Mouse (Mus musculus): Measurements from ENCODE around the gene Ndufs5. TPM values are rescaled to one million over a fixed set of nuclear protein-coding genes. Genes with fewer than 3 reads are reported as not detected.
A peak's percentile ranks its signal among the peaks of the same experiment; 100 is the strongest.

The Ndufs5 gene
- total RNA-seq, 1 experiment, result 92.9 TPM

DNA sequence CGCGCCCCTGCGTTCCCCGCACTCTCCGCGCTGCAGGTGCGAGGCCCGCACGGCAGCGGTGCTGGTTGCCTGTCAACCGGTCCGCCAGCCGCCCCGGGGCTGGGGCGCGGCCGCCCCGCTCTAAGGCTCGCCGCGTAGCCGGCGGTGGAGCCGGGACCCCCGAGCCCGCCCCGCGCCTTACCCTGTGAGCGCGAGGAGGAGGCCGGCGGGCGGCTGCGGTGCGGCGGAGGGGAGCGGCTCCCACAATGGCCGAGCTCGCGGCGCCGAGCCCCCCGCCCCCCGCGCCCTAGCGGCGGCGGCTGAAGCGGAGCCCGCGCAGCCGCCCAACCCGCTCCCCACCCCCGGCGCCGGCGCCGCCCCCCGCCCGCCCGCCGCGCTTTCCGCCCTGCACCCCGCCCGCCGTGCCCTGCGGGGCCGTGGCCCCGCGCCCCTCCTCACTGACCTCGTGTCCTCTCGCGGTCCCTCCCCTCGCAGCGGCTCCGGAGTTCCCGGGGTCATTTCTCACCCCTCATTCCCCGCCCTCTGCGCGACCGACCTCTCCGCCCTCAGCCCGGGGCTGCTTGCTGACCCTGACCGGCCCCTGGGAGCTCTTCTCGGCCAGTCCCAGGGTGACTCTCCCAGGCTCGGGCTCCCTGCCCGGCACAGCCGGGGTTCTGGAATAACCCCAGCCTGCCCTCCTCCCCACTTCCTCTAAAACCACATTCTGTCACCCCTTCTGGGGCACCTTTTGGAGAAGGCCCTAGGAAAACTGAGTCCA, 30.8 kb downstream of the Ndufs5 start:
- DNase-seq (ENCODE audit: low read depth, low spot score), result no peak
- TF ChIP-seq ZNF384 (IDR thresholded peaks at IDR 0.05; ENCODE audit: low read depth, low read length) (no peak), HCFC1 (IDR thresholded peaks at IDR 0.05; ENCODE audit: borderline replicate concordance, insufficient read depth, low read length) (no peak), CHD2 (IDR thresholded peaks at IDR 0.05; ENCODE audit: low read depth, low read length) (no peak), ZC3H11A (IDR thresholded peaks at IDR 0.05; ENCODE audit: borderline replicate concordance, low read depth, low read length) (no peak)
- in situ Hi-C loops (cut with MboI; ENCODE audit: low sequenced_read_pairs in 2 of 2, unreplicated experiment in 2 of 2), result no loop called here

DNA sequence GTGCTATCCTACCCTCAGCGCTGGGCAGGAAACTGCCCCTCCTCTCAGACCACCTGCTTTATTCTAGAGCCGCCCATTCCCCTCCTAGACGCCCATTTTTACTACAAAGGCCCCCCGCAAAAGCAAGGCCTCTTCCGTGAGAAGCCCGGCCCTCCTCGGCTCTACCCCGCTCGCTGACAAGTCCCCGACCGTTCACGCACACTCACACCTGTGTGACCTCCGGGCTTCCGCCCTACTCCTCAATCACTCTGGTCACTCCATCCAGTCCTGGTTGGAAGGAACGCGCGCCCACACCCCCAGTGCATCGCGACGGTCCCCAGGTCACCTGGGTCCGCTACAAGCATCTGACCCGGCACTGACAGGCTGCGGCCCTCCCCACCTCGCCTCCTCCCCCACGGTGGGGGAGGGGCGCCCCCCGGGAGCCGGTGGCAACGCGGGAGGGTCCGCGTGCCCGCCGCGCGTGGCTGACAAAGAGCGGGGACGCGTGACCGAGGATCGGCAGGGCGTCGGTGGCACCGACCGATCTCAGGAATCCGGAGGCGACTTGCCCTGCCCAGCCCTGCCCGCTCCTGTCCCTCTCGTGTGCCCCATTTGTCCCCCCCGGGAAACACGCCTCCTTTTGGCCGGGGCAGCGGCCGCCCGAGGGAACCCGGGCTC, 31.5 kb downstream of the Ndufs5 start:
- no peaks in the 10 kb centered on the region for H3K9me3 ChIP-seq (ENCODE audit: control insufficient read depth, insufficient read depth, low read depth, low read length)
- no peak for DNase-seq (ENCODE audit: low read depth, low spot score)
- no peak for TF ChIP-seq MAFK (IDR thresholded peaks at IDR 0.05; ENCODE audit: insufficient read depth, low read depth, low read length)
- no peak for TF ChIP-seq ZC3H11A (IDR thresholded peaks at IDR 0.05; ENCODE audit: borderline replicate concordance, low read depth, low read length)
- no peak for TF ChIP-seq HCFC1 (IDR thresholded peaks at IDR 0.05; ENCODE audit: borderline replicate concordance, insufficient read depth, low read length)
- TF ChIP-seq ZNF384 (IDR thresholded peaks at IDR 0.05; ENCODE audit: low read depth, low read length), result no peak
- TF ChIP-seq CHD2 (IDR thresholded peaks at IDR 0.05; ENCODE audit: low read depth, low read length), result no peak
- in situ Hi-C loops (cut with MboI; ENCODE audit: low sequenced_read_pairs in 2 of 2, unreplicated experiment in 2 of 2), result no loop called here
- H3K4me3 ChIP-seq (ENCODE audit: insufficient read depth in 1 of 2, low read depth in 1 of 2, low read length in 2 of 2, poor library complexity in 1 of 2, severe bottlenecking in 1 of 2), result peak overlapping the region; percentile 80 to 84
- no peak overlapping the region for H3K27ac ChIP-seq (ENCODE audit: insufficient read depth, low read depth, low read length, poor library complexity, severe bottlenecking)
- peak overlapping the region; percentile 63 for H3K9ac ChIP-seq (ENCODE audit: insufficient read depth, low read depth, low read length, poor library complexity, severe bottlenecking)
- H3K4me1 ChIP-seq (ENCODE audit: control insufficient read depth in 2 of 2, insufficient read depth in 2 of 2, low read length in 2 of 2, poor library complexity in 1 of 2), result peaks cover 2 to 7% of the 10 kb centered on the region in 2 experiments
- no peaks in the 10 kb centered on the region for H3K36me3 ChIP-seq (ENCODE audit: control insufficient read depth, insufficient read depth, low read length, poor library complexity, severe bottlenecking)

More for the DNA sequence above, 30.8 kb downstream of the Ndufs5 start:
- H3K36me3 ChIP-seq (ENCODE audit: control insufficient read depth, insufficient read depth, low read length, poor library complexity, severe bottlenecking), result no peaks in the 10 kb centered on the region
- H3K27ac ChIP-seq (ENCODE audit: insufficient read depth, low read depth, low read length, poor library complexity, severe bottlenecking), result no peak overlapping the region
- H3K9ac ChIP-seq (ENCODE audit: insufficient read depth, low read depth, low read length, poor library complexity, severe bottlenecking), result peak overlapping the region; percentile 64
- peak overlapping the region; percentile 80 to 84 for H3K4me3 ChIP-seq (ENCODE audit: insufficient read depth in 1 of 2, low read depth in 1 of 2, low read length in 2 of 2, poor library complexity in 1 of 2, severe bottlenecking in 1 of 2)
- no peaks in the 10 kb centered on the region for H3K9me3 ChIP-seq (ENCODE audit: control insufficient read depth, insufficient read depth, low read depth, low read length)
- peaks cover 6 to 9% of the 10 kb centered on the region in 2 experiments for H3K4me1 ChIP-seq (ENCODE audit: control insufficient read depth in 2 of 2, insufficient read depth in 2 of 2, low read length in 2 of 2, poor library complexity in 1 of 2)

DNA sequence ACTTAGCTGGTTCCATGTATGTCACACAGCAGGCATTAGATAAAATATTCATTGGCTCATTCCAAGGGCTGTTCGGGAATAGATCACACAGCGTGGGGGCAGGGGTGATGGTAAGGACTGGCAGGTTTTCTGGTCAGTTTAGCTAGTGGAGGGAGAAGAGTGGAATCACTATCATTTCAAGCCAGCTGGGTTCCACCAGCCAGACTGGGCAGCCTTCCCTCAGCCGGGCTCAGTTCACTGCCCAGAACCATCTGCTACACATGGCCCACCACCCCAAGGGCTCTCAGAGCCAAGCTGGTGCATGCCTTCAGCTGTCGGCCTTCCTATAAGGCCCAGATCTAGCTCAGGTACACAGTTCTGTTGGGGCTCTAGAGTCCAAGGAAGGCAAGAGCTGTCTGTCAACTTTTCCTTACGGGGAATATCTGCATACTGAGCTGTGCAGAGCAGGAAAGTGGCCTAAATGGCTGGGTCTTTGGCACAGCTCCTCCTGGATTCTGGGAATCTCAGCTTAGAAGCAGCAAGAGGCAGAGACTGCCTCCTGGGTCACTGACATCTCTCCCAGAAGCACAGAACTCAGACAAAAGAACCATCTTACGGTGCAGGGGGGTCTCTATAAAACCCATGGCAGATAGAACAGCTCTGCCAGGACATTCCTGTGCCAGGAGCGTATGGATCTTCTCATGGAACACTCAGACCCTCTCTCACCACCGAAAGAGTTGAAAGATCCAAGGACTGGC, 32.3 kb downstream of the Ndufs5 start:
- H3K4me3 ChIP-seq (ENCODE audit: insufficient read depth in 1 of 2, low read depth in 1 of 2, low read length in 2 of 2, poor library complexity in 1 of 2, severe bottlenecking in 1 of 2), result peak overlapping the region in 1 of 2 experiments; percentile 84; a peak in 1 of 4 replicates
- TF ChIP-seq CHD2 (IDR thresholded peaks at IDR 0.05; ENCODE audit: low read depth, low read length), result no peak
- no peak for TF ChIP-seq ZNF384 (IDR thresholded peaks at IDR 0.05; ENCODE audit: low read depth, low read length)
- no peak for TF ChIP-seq ZC3H11A (IDR thresholded peaks at IDR 0.05; ENCODE audit: borderline replicate concordance, low read depth, low read length)
- no peak for TF ChIP-seq HCFC1 (IDR thresholded peaks at IDR 0.05; ENCODE audit: borderline replicate concordance, insufficient read depth, low read length)
- TF ChIP-seq MAFK (IDR thresholded peaks at IDR 0.05; ENCODE audit: insufficient read depth, low read depth, low read length), result no peak
- H3K9ac ChIP-seq (ENCODE audit: insufficient read depth, low read depth, low read length, poor library complexity, severe bottlenecking), result no peak overlapping the region
- H3K36me3 ChIP-seq (ENCODE audit: control insufficient read depth, insufficient read depth, low read length, poor library complexity, severe bottlenecking), result no peaks in the 10 kb centered on the region
- no peak overlapping the region for H3K27ac ChIP-seq (ENCODE audit: insufficient read depth, low read depth, low read length, poor library complexity, severe bottlenecking)
- DNase-seq (ENCODE audit: low read depth, low spot score), result no peak
- H3K4me1 ChIP-seq (ENCODE audit: control insufficient read depth in 2 of 2, insufficient read depth in 2 of 2, low read length in 2 of 2, poor library complexity in 1 of 2), result peaks cover 5 to 11% of the 10 kb centered on the region in 2 experiments
- in situ Hi-C loops (cut with MboI; ENCODE audit: low sequenced_read_pairs in 2 of 2, unreplicated experiment in 2 of 2), result no loop called here
- no peaks in the 10 kb centered on the region for H3K9me3 ChIP-seq (ENCODE audit: control insufficient read depth, insufficient read depth, low read depth, low read length)

DNA sequence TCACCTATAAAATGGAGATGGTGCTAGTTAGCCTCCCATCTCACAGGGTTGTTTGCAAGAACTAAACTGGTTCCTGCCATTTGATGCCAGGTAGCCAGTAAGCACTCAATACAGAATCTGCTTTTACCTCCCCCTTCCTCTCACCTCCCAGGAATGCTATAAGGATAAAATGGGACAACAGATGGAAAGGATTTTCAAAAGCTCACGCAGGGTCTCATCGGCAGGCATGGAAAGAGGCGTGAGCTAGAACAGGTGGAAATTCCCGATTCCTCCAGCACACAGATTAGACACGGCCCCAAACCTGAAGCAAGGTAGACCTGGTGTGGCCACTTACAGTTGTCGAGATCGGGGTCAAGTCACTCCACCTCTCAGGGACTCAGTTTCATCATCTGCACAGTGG, 33.0 kb downstream of the Ndufs5 start:
- Histone ChIP-seq H3K4me1 (ENCODE audit: control insufficient read depth in 2 of 2, insufficient read depth in 2 of 2, low read length in 2 of 2, poor library complexity in 1 of 2) (peaks cover 5% of the 10 kb centered on the region in 2 experiments), H3K27ac (ENCODE audit: insufficient read depth, low read depth, low read length, poor library complexity, severe bottlenecking) (no peak overlapping the region), H3K9ac (ENCODE audit: insufficient read depth, low read depth, low read length, poor library complexity, severe bottlenecking) (no peak overlapping the region), H3K9me3 (ENCODE audit: control insufficient read depth, insufficient read depth, low read depth, low read length) (no peaks in the 10 kb centered on the region), H3K36me3 (ENCODE audit: control insufficient read depth, insufficient read depth, low read length, poor library complexity, severe bottlenecking) (no peaks in the 10 kb centered on the region), H3K4me3 (ENCODE audit: insufficient read depth in 1 of 2, low read depth in 1 of 2, low read length in 2 of 2, poor library complexity in 1 of 2, severe bottlenecking in 1 of 2) (no peak overlapping the region)
- no peak for TF ChIP-seq ZC3H11A (IDR thresholded peaks at IDR 0.05; ENCODE audit: borderline replicate concordance, low read depth, low read length)
- no peak for TF ChIP-seq HCFC1 (IDR thresholded peaks at IDR 0.05; ENCODE audit: borderline replicate concordance, insufficient read depth, low read length)
- TF ChIP-seq ZNF384 (IDR thresholded peaks at IDR 0.05; ENCODE audit: low read depth, low read length), result no peak
- TF ChIP-seq MAFK (IDR thresholded peaks at IDR 0.05; ENCODE audit: insufficient read depth, low read depth, low read length), result no peak
- no peak for TF ChIP-seq CHD2 (IDR thresholded peaks at IDR 0.05; ENCODE audit: low read depth, low read length)
- in situ Hi-C loops (cut with MboI; ENCODE audit: low sequenced_read_pairs in 2 of 2, unreplicated experiment in 2 of 2), result no loop called here
- no peak for DNase-seq (ENCODE audit: low read depth, low spot score)
